Mouse (Mus musculus): ENCODE results near the gene Gm4131.

GRCm38 (mm10) chr14:62425277-62425691, 141.4 kb downstream of the Gm4131 start:
- TF ChIP-seq CTCF (IDR thresholded peaks at IDR 0.05; ENCODE audit: insufficient read depth, low read depth, low read length) (no peak), POLR2A (IDR thresholded peaks at IDR 0.05; ENCODE audit: insufficient read depth, low read depth, low read length) (no peak)
